Mouse (Mus musculus) hindbrain, embryonic 16.5 days (tissue): ENCODE measurements at regions not wholly inside any gene's neighbourhood (a gene's known extent, or its start where the extent isn't known, plus 50 kb on each side); places are given as distances from the start of the nearest gene placed in this dataset.

Experiments used
- ATAC-seq: fragments of 200-750 bp; cut with Nextera tagmentation; 2 replicates; pipeline ENCODE4 v1.8.0; 2017; ENCODE audit warnings: moderate TSS enrichment, moderate library complexity
- H3K27ac ChIP-seq: fragments of 300-500 bp; sonication (generic); 2 replicates; pipeline ENCODE4 v1.5.1; 2014; ENCODE audit warnings: low read depth, mild to moderate bottlenecking, control low read depth, low read length, moderate library complexity
- H3K27me3 ChIP-seq: fragments of 300-500 bp; sonication (generic); replicated peaks from 2 replicates; pipeline ENCODE4 v1.6.1; 2014; ENCODE audit warnings: low read length; ENCODE audit not compliant: control insufficient read depth, insufficient read depth
- H3K36me3 ChIP-seq: fragments of 300-500 bp; sonication (generic); 2 replicates; pipeline ENCODE4 v1.6.1; 2014; ENCODE audit warnings: mild to moderate bottlenecking, low read length, moderate library complexity, mixed read lengths; ENCODE audit not compliant: control insufficient read depth, insufficient read depth
- H3K4me1 ChIP-seq: fragments of 300-500 bp; sonication (generic); 2 replicates; pipeline ENCODE4 v1.6.1; 2014; ENCODE audit warnings: low read depth, low read length; ENCODE audit not compliant: control insufficient read depth, insufficient read depth
- H3K4me2 ChIP-seq: fragments of 300-500 bp; sonication (generic); 2 replicates; pipeline ENCODE4 v1.6.1; 2014; ENCODE audit warnings: mild to moderate bottlenecking, low read length, control low read depth, moderate library complexity
- H3K4me3 ChIP-seq: fragments of 300-500 bp; sonication (generic); 2 replicates; pipeline ENCODE4 v1.5.1; 2014; ENCODE audit warnings: mild to moderate bottlenecking, low read length, control low read depth, moderate library complexity
- H3K9ac ChIP-seq: fragments of 300-500 bp; sonication (generic); 2 replicates; pipeline ENCODE4 v1.6.1; 2014; ENCODE audit warnings: low read depth, mild to moderate bottlenecking, control low read depth, low read length, moderate library complexity
- H3K9me3 ChIP-seq: fragments of 300-500 bp; sonication (generic); 2 replicates; pipeline ENCODE4 v1.6.1; 2014; ENCODE audit warnings: mild to moderate bottlenecking, low read length, moderate library complexity; ENCODE audit not compliant: control insufficient read depth
- WGBS: fragments of 180-500 bp; shearing (Covaris S2); extraction: QIAGEN DNeasy Blood & Tissue Kit; methylation state at CpG from one replicate; pipeline ENCODE4 v1.1.7; 2014; 5-methylcytosine and 5-hydroxymethylcytosine counted together

GRCm38 (mm10) chr2:138897101-138897500, 596.6 kb upstream of the Sptlc3 start:
- Histone ChIP-seq H3K4me1 (no peaks in the 10 kb centered on the region), H3K4me3 (no peak overlapping the region), H3K27ac (no peak overlapping the region), H3K27me3 (no peaks in the 10 kb centered on the region), H3K36me3 (no peaks in the 10 kb centered on the region), H3K4me2 (no peak overlapping the region), H3K9ac (no peak overlapping the region), H3K9me3 (no peaks in the 10 kb centered on the region)
- WGBS, result 17% methylated on average over 3 of the region's 3 CpGs
- ATAC-seq, result no peak

DNA sequence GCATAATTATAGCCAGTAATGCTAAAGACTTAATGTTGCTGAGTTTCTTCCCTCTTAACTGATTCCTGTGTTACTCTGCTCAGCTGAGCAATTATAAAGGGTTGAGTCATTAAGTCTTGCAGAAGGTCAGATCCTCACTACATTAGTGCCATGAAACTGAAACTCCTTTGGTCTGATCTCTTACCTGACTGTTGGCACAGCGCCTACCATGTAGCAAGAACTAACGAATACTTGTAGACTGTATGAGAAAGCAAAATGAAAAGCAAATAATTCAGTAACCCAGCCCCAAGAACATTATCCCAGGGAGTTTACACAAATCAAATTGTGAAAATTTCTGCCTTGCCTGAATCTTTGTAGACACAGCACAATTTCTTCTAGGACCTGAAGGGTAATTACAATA, 556.5 kb upstream of the Sptlc3 start:
- Histone ChIP-seq H3K9ac (no peak overlapping the region), H3K27ac (no peak overlapping the region), H3K4me3 (no peak overlapping the region), H3K9me3 (no peaks in the 10 kb centered on the region; the same call in 1 of the 2 replicates), H3K27me3 (no peaks in the 10 kb centered on the region), H3K4me2 (no peak overlapping the region), H3K36me3 (no peaks in the 10 kb centered on the region), H3K4me1 (no peaks in the 10 kb centered on the region)
- 79% methylated on average over 2 of the region's 2 CpGs for WGBS
- no peak for ATAC-seq

GRCm38 (mm10) chr2:138939367-138939766, 554.3 kb upstream of the Sptlc3 start:
- H3K36me3 ChIP-seq, result no peaks in the 10 kb centered on the region
- H3K4me3 ChIP-seq, result no peak overlapping the region
- 92% methylated on average over 2 of the region's 2 CpGs for WGBS
- H3K9ac ChIP-seq, result no peak overlapping the region
- H3K4me1 ChIP-seq, result no peaks in the 10 kb centered on the region
- H3K9me3 ChIP-seq, result no peaks in the 10 kb centered on the region; the same call in 1 of the 2 replicates
- H3K27ac ChIP-seq, result no peak overlapping the region
- no peak for ATAC-seq
- H3K4me2 ChIP-seq, result no peak overlapping the region
- H3K27me3 ChIP-seq, result no peaks in the 10 kb centered on the region

DNA sequence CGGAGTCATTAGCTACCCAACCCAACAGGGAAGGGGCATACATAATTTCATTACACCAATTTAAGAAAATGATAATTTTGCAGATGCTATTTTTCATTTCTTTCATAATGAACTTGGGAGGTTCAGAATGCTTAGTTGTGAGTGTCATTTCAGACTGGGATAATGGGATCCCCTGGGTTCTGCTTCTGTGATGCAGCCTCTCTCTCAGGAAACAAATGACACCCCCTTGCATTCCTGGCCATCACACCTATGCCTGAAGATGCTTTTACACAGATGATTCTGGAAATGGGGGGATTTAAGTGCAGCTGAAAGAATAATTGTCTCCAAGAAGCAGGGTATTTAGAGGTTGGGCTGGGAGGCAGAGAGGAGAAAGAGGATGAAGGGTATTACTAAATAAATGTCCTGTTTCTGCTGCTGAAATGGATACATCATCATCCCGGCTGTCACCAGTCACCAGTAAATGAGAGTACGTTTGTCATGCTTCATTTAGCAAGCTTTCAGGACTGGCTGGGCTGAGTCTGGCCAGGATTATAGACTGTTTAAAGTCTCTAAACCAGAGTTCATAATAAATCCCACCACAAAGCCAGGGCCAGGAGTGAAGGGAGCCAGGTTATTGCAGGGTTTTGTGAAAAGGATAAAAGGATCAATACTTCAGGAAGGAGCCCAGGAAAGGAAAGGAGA, 527.5 kb upstream of the Sptlc3 start:
- Histone ChIP-seq H3K27ac (no peak overlapping the region), H3K4me2 (no peak overlapping the region), H3K9ac (no peak overlapping the region), H3K27me3 (no peaks in the 10 kb centered on the region), H3K9me3 (no peaks in the 10 kb centered on the region), H3K4me3 (no peak overlapping the region), H3K4me1 (no peaks in the 10 kb centered on the region), H3K36me3 (no peaks in the 10 kb centered on the region)
- 27% methylated on average over 3 of the region's 3 CpGs for WGBS
- peak; percentile 50; the same call in 1 of the 2 replicates for ATAC-seq

DNA sequence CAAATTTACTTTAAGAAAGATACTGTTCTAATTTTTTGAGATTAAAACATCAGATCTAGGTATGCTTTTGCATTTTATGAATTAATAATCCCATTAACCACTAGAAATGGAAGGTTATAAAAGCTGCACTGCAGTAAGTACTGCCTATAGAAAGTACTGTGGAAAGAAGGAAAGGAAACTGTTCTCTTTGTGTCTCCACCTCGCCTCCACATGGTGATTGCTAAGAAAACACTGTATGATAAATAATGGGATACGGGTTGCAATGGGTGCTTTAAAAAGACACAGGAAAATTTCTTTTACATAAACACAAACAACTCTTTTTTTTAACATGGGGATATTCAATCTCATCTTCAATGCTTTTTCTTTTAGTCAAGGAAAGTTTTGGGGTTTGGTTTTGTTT, 519.2 kb upstream of the Sptlc3 start:
- H3K27me3 ChIP-seq, result no peaks in the 10 kb centered on the region
- no peaks in the 10 kb centered on the region for H3K9me3 ChIP-seq
- H3K4me3 ChIP-seq, result no peak overlapping the region
- H3K27ac ChIP-seq, result no peak overlapping the region
- ATAC-seq, result no peak
- H3K36me3 ChIP-seq, result no peaks in the 10 kb centered on the region
- H3K4me1 ChIP-seq, result no peaks in the 10 kb centered on the region
- no peak overlapping the region for H3K4me2 ChIP-seq
- WGBS, result 55% methylated on average over 2 of the region's 2 CpGs
- H3K9ac ChIP-seq, result no peak overlapping the region

GRCm38 (mm10) chr2:138990031-138990430, 503.7 kb upstream of the Sptlc3 start:
- Histone ChIP-seq H3K9me3 (no peaks in the 10 kb centered on the region), H3K4me1 (no peaks in the 10 kb centered on the region), H3K27me3 (no peaks in the 10 kb centered on the region), H3K36me3 (no peaks in the 10 kb centered on the region), H3K27ac (no peak overlapping the region), H3K9ac (no peak overlapping the region), H3K4me2 (no peak overlapping the region), H3K4me3 (no peak overlapping the region)
- 63% methylated on average over 1 of the region's 1 CpGs for WGBS
- no peak for ATAC-seq

DNA sequence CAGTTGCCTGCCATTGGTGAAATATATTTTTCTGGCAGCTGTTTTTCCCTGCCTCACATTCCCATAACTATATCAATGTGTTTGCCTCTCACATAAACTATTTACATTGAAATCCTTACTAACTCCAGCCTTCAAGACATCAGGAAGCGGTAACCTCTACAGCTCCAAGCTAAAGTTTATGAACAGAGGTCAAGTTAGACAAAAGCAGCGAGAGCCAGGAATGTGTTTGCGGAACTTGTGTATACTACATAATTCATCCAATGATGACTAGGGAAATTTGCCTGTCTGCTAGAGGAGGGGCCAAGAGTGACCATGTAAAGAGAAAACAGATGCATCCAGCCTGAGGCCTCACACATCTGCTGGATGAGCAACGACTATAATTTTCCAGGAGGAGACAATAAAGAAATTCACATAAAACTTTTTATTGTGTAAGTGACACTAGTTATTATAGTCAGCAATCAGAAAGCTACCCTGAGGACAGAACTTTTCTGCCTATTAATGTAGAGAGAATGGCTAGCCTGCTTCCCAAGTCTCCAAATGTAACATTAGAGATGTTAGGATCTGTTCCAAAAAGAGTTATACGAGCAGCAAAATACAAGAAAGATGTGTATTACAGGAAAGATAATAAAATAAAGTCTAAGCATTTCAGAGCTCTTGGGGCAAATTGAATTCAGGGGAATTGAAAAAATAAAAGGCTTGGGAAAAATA, 461.5 kb upstream of the Sptlc3 start:
- no peaks in the 10 kb centered on the region for H3K4me1 ChIP-seq
- no peaks in the 10 kb centered on the region for H3K9me3 ChIP-seq
- ATAC-seq, result no peak
- no peaks in the 10 kb centered on the region for H3K27me3 ChIP-seq
- 75% methylated on average over 5 of the region's 5 CpGs for WGBS
- H3K9ac ChIP-seq, result no peak overlapping the region
- H3K36me3 ChIP-seq, result no peaks in the 10 kb centered on the region
- H3K4me2 ChIP-seq, result no peak overlapping the region
- no peak overlapping the region for H3K4me3 ChIP-seq
- H3K27ac ChIP-seq, result no peak overlapping the region

GRCm38 (mm10) chr2:139034800-139035199, 458.9 kb upstream of the Sptlc3 start:
- ATAC-seq, result no peak
- H3K4me3 ChIP-seq, result no peak overlapping the region
- no peaks in the 10 kb centered on the region for H3K4me1 ChIP-seq
- H3K27ac ChIP-seq, result no peak overlapping the region
- no peaks in the 10 kb centered on the region for H3K36me3 ChIP-seq
- no peaks in the 10 kb centered on the region for H3K27me3 ChIP-seq
- no peak overlapping the region for H3K4me2 ChIP-seq
- WGBS, result 79% methylated on average over 3 of the region's 3 CpGs
- no peak overlapping the region for H3K9ac ChIP-seq
- H3K9me3 ChIP-seq, result no peaks in the 10 kb centered on the region

- 74% methylated on average over 3 of the region's 3 CpGs for WGBS
- no peak for ATAC-seq
- H3K9me3 ChIP-seq, result no peaks in the 10 kb centered on the region
- no peaks in the 10 kb centered on the region for H3K36me3 ChIP-seq
- no peak overlapping the region for H3K9ac ChIP-seq
- no peak overlapping the region for H3K27ac ChIP-seq
- no peaks in the 10 kb centered on the region for H3K4me1 ChIP-seq
- H3K4me2 ChIP-seq, result no peak overlapping the region
- no peaks in the 10 kb centered on the region for H3K27me3 ChIP-seq
- H3K4me3 ChIP-seq, result no peak overlapping the region
These were observed 451.9 kb upstream of the Sptlc3 start for GRCm38 (mm10) chr2:139041671-139042273.
